In the genomic region with DNA sequence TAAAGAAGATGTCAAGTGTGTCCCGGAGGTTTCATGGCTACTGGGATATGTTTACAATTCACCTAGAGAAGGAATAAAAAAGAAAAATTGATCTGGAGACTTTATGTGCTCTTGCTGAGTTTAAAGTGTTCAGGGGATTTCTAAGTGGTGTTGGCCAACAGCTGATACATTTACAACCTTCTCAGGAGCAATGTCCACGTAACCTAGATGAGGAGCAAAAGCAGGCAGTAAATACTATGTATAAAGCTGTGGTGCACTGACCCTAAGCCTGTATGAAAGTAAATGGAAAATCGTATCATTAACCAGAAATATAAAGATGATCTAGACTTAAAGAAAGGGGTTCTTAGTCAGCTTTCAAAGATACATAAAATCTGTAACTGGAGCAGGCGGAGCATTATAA, we compare ENCODE assay signal across 16 mouse cellular contexts.
"Had no signal": no experiment of that assay in that cellular context is flagged by ENCODE, and none has a peak within 500 bp of the region (broad histone marks: within the 10 kb centered on the region; RNA-seq: fewer than 3 reads in every experiment).

No protein-coding gene starts in this region.

- H3K9ac ChIP-seq: neural tube, embryonic 13.5 days; neural tube, embryonic 15.5 days; stomach, embryonic 15.5 days had no signal

- H3K4me2 ChIP-seq: neural tube, embryonic 13.5 days; neural tube, embryonic 15.5 days; stomach, embryonic 15.5 days had no signal

- H3K27me3 ChIP-seq: neural tube, embryonic 13.5 days; neural tube, embryonic 15.5 days; stomach, embryonic 15.5 days had no signal

- H3K4me3 ChIP-seq: neural tube, embryonic 13.5 days; neural tube, embryonic 15.5 days; stomach, embryonic 15.5 days had no signal

- H3K27ac ChIP-seq: neural tube, embryonic 13.5 days; neural tube, embryonic 15.5 days; stomach, embryonic 15.5 days; stomach, postnatal 0 days had no signal

- H3K36me3 ChIP-seq: neural tube, embryonic 13.5 days; neural tube, embryonic 15.5 days; stomach, embryonic 15.5 days had no signal

- H3K4me1 ChIP-seq: neural tube, embryonic 13.5 days; neural tube, embryonic 15.5 days; stomach, embryonic 15.5 days had no signal

- DNase-seq: retina, postnatal 1 day; right cerebral cortex, adult 18-20 months; right cerebral cortex, postnatal 14 days; right cerebral cortex, postnatal 25 days; right cerebral cortex, postnatal 4 days; spleen, adult 18-20 months; thymus, adult 18-20 months; thymus, adult 2 months; thymus, postnatal 14 days; thymus, postnatal 25 days; thymus, postnatal 36 days; thymus, postnatal 4 days had no signal

- H3K9me3 ChIP-seq: neural tube, embryonic 13.5 days; neural tube, embryonic 15.5 days; stomach, embryonic 15.5 days had no signal
